Mouse (Mus musculus): ENCODE results near the gene Ulk4. TPM values are rescaled to one million over a fixed set of nuclear protein-coding genes. Genes with fewer than 3 reads are reported as not detected.
"Not testable (repeated sequence)": the region's sequence is repeated elsewhere in the genome, so short reads cannot be mapped to it uniquely, and the experiment has no call there.

Gene Ulk4
- polyA plus RNA-seq, 1 experiment from 2014 or later = 97.4 TPM

DNA sequence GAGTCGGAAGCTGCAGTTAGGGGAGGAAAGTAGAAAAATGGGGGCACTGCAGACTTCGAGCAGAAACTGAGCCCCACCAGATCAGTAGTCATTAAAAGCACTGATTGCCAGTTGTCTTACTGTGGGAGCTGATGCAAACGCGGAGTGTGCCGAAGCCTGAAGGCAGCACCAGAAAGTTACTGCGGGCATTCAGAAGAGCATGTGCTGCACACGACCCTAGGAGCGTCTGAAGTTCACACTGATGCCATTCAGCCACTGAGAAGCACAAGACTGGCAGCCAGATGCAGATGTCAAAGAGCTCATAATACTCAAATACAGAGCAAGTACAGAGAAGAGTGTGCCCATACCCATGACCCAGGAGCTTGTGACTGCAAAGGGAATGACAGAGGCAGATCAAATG, 216.7 kb downstream of the Ulk4 start:
- Histone ChIP-seq H3K4me3 (no peak overlapping the region), H3K9me3 (replicated peaks) (no peaks in the 10 kb centered on the region), H3K4me2 (no peak overlapping the region), H3K27ac (ENCODE audit: poor library complexity, severe bottlenecking) (no peak overlapping the region), H3K36me3 (no peaks in the 10 kb centered on the region), H3K27me3 (replicated peaks) (no peaks in the 10 kb centered on the region), H3K4me1 (replicated peaks) (peaks cover 24% of the 10 kb centered on the region), H3K9ac (no peak overlapping the region)
- ATAC-seq (ENCODE audit: insufficient number of reproducible peaks, low FRiP score) = no peak
- 72% methylated on average over 8 of the region's 8 CpGs for WGBS

DNA sequence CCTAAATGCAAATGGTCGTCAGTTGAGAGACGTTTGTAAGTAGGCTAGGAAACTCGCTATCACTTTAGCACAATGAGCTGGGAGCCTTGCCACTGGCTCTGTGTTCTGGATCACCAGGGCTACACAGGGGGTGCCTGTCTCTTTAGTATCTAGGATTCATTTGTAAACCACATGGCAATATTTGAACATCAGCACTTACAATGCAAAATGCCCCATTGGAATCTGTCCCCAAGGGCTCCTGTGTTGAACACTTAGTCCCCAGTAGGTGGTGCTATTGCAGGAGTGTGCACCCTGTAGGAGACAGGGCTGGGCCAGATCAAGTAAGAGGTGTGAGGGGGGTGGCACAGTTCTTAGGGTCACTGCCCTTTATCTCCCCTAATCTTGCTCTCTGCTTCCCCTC, 217.7 kb downstream of the Ulk4 start:
- Histone ChIP-seq H3K9me3 (replicated peaks) (no peaks in the 10 kb centered on the region), H3K27ac (ENCODE audit: poor library complexity, severe bottlenecking) (no peak overlapping the region), H3K4me3 (no peak overlapping the region), H3K9ac (no peak overlapping the region), H3K4me2 (no peak overlapping the region), H3K36me3 (no peaks in the 10 kb centered on the region), H3K4me1 (replicated peaks) (peaks cover 24% of the 10 kb centered on the region), H3K27me3 (replicated peaks) (no peaks in the 10 kb centered on the region)
- 93% methylated on average over 3 of the region's 3 CpGs for WGBS
- ATAC-seq (ENCODE audit: insufficient number of reproducible peaks, low FRiP score) = no peak

DNA sequence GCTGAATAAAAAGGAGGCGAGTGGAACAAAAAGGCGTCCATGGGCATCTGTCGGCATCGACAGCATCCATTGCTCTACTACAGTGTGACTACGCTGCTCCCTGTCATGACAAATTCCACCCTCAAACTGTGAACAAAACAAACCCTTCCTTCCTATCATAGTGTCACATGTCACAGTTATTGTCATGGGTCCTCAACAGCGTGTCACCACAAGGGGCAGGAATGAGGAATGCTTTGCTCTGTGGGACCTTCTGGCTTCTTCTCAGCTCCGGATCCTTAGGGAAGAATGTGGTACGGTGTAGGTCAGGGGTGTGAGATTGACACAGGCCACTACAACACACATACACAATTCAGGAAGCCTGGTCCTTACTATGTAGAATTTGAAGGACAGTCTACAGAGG, 218.5 kb downstream of the Ulk4 start:
- H3K4me1 ChIP-seq (replicated peaks) = peaks cover 24% of the 10 kb centered on the region
- no peak overlapping the region for H3K4me3 ChIP-seq
- no peak for ATAC-seq (ENCODE audit: insufficient number of reproducible peaks, low FRiP score)
- H3K9ac ChIP-seq = no peak overlapping the region
- H3K27me3 ChIP-seq (replicated peaks) = no peaks in the 10 kb centered on the region
- H3K27ac ChIP-seq (ENCODE audit: poor library complexity, severe bottlenecking) = no peak overlapping the region
- H3K36me3 ChIP-seq = no peaks in the 10 kb centered on the region
- 81% methylated on average over 8 of the region's 8 CpGs for WGBS
- no peak overlapping the region for H3K4me2 ChIP-seq
- H3K9me3 ChIP-seq (replicated peaks) = no peaks in the 10 kb centered on the region

DNA sequence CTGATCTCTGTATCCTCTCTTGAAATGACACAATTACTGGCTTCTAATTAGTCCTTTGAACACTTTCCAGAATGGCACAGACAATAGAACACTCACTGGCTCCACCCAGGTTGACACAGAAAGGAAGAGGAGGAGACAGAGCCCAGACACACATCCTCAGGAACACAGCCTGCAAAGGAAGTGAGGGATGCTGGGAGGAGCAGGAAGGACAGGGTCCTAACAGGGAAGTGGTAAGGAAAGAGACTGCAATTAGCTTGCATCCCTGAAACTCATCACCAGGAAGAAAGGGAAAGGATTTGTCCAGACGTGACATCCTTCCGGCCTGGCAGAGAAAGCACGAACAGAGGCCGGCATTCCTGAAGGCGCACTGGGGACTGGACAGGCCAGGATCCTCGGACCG, 218.9 kb downstream of the Ulk4 start:
- no peak for ATAC-seq (ENCODE audit: insufficient number of reproducible peaks, low FRiP score)
- no peaks in the 10 kb centered on the region for H3K36me3 ChIP-seq
- H3K4me3 ChIP-seq = no peak overlapping the region
- H3K27me3 ChIP-seq (replicated peaks) = no peaks in the 10 kb centered on the region
- no peaks in the 10 kb centered on the region for H3K9me3 ChIP-seq (replicated peaks)
- H3K27ac ChIP-seq (ENCODE audit: poor library complexity, severe bottlenecking) = no peak overlapping the region
- H3K9ac ChIP-seq = no peak overlapping the region
- peaks cover 21% of the 10 kb centered on the region for H3K4me1 ChIP-seq (replicated peaks)
- no peak overlapping the region for H3K4me2 ChIP-seq
- 76% methylated on average over 7 of the region's 7 CpGs for WGBS

DNA sequence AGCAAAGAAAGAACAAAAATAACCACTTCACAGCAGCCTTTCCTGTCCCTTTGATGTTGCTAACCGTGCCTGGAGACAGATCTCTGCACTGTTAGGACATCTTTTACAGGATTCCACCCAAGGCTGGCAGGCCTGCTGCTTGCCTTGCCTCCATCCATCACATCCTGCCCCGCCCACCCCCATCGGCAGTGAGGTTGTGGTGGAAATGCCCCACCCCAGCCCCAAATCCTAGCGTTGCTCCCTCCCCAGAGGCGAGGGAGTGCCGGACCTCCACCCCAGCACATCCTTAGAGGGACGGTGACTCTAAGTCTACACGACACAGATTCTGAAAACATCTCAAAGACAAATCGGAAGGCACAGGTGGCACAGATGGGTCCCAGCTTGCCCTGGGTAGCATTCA, 219.6 kb downstream of the Ulk4 start:
- Histone ChIP-seq H3K4me2 (no peak overlapping the region), H3K9ac (no peak overlapping the region), H3K4me1 (replicated peaks) (peaks cover 14% of the 10 kb centered on the region), H3K27me3 (replicated peaks) (no peaks in the 10 kb centered on the region), H3K36me3 (no peaks in the 10 kb centered on the region), H3K4me3 (no peak overlapping the region), H3K27ac (ENCODE audit: poor library complexity, severe bottlenecking) (no peak overlapping the region), H3K9me3 (replicated peaks) (no peaks in the 10 kb centered on the region)
- no peak for ATAC-seq (ENCODE audit: insufficient number of reproducible peaks, low FRiP score)
- WGBS = 53% methylated on average over 9 of the region's 9 CpGs

DNA sequence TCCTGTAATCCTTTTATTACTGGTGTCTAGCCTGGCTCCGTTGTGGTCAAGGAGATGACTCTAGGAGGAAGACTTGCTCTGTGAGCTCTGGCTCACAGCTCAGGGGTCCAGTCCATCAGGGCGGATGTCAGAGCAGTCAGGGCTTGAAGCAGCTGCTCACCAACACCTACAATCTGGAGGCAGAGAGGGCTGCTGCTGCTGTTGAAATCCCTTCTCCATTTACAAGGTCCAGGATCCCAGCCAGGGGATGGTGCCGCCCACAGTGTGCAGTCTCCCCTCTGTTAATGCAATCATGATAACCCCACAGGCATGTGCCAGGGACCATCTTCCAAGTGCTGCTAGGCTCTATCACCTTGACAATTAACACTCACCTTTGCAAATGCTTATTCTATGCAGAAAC, 220.5 kb downstream of the Ulk4 start:
- Histone ChIP-seq H3K9ac (no peak overlapping the region), H3K4me1 (replicated peaks) (0 out of 2 replicates have a peak, but pooled peaks cover 7% of the 10 kb centered on the region), H3K27me3 (replicated peaks) (no peaks in the 10 kb centered on the region), H3K4me2 (no peak overlapping the region), H3K36me3 (no peaks in the 10 kb centered on the region), H3K4me3 (no peak overlapping the region), H3K27ac (ENCODE audit: poor library complexity, severe bottlenecking) (no peak overlapping the region), H3K9me3 (replicated peaks) (no peaks in the 10 kb centered on the region)
- no peak for ATAC-seq (ENCODE audit: insufficient number of reproducible peaks, low FRiP score)
- WGBS = 82% methylated on average over 3 of the region's 3 CpGs

DNA sequence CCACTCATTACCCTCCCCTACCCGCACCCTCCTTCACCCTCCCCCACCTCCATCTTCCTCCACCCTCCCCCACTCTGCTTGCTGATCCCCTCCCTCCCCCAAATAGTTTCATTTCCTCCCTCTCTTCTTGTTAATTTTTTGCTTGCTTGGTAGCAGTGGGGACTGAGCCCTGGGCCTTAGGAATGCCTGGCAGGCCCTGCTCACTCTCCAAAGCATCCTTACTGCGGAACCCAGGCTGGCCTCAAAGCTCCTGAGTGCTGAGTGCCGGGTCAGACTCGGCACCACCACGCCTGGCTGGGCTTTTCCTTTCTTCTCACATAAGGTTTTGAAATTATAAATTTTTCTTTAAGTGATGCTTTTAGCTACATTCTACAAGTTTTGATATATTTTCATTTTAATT, 221.0 kb downstream of the Ulk4 start:
- H3K36me3 ChIP-seq = no peaks in the 10 kb centered on the region
- H3K4me2 ChIP-seq = no peak overlapping the region
- no peak overlapping the region for H3K27ac ChIP-seq (ENCODE audit: poor library complexity, severe bottlenecking)
- no peaks in the 10 kb centered on the region for H3K9me3 ChIP-seq (replicated peaks)
- no peak overlapping the region for H3K4me3 ChIP-seq
- 78% methylated on average over 5 of the region's 5 CpGs for WGBS
- no peak overlapping the region for H3K9ac ChIP-seq
- no peak for ATAC-seq (ENCODE audit: insufficient number of reproducible peaks, low FRiP score)
- H3K27me3 ChIP-seq (replicated peaks) = no peaks in the 10 kb centered on the region
- H3K4me1 ChIP-seq (replicated peaks) = 0 out of 2 replicates have a peak, but pooled peaks cover 7% of the 10 kb centered on the region

DNA sequence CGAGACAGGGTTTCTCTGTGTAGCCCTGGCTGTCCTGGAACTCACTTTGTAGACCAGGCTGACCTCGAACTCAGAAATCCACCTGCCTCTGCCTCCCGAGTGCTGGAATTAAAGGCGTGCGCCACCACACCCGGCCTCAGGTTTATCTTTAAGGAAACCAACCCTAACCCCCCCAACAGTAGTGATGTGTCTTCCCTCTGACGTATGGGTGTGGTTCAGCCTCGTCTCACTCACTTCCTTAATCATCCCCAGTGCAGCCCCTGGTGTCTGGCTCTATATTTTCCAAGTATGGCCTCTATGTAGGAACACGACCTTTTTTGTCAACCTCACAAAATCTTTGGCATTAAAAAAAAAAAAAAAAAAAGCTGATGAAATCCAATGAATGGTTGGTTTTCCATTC, 231.3 kb downstream of the Ulk4 start:
- not testable (repeated sequence) for H3K4me2 ChIP-seq; H3K4me3 ChIP-seq; ATAC-seq (ENCODE audit: insufficient number of reproducible peaks, low FRiP score); H3K9ac ChIP-seq; H3K27ac ChIP-seq (ENCODE audit: poor library complexity, severe bottlenecking); H3K4me1 ChIP-seq (replicated peaks); H3K9me3 ChIP-seq (replicated peaks); H3K27me3 ChIP-seq (replicated peaks); H3K36me3 ChIP-seq
- 75% methylated on average over 9 of the region's 9 CpGs for WGBS

DNA sequence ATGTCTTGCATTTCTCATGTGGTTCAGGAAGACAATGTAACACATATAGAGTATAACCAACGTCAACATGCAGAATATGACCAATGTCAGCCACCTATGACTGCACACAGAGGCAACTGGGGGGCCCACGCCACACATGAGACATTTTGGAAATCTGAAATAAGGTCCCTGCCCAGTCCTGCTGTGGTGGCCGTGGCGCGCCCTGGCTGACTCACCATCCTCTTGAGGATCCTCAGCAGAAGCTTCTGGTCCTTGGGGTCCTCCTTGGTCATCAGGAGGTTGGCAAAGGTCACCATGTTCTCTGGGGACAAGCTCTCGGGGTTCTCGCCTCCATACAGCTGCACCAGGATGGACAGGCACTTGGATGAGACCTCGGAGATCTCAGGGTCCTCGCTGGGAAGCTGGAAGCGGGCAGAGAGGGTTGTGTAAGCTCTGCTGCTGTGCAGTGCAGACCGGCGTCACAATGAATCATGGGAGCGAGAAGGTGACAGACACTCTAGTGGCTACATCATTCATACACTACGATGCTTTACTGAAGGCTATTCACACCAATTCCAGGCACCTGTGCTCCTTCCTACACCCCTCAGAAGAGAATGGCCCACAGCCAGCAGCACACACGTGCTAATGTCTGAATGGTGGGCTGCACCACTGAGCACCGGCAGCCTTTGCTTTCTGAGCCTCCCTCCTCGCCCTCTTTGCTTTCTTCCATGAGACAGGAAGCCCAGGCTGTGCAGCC, 232.4 kb downstream of the Ulk4 start:
- no peak overlapping the region for H3K4me3 ChIP-seq
- H3K27me3 ChIP-seq (replicated peaks) = no peaks in the 10 kb centered on the region
- H3K9me3 ChIP-seq (replicated peaks) = no peaks in the 10 kb centered on the region
- no peak overlapping the region for H3K27ac ChIP-seq (ENCODE audit: poor library complexity, severe bottlenecking)
- WGBS = 75% methylated on average over 17 of the region's 17 CpGs
- H3K36me3 ChIP-seq = no peaks in the 10 kb centered on the region
- no peak for ATAC-seq (ENCODE audit: insufficient number of reproducible peaks, low FRiP score)
- H3K4me2 ChIP-seq = no peak overlapping the region
- H3K9ac ChIP-seq = no peak overlapping the region
- H3K4me1 ChIP-seq (replicated peaks) = 0 out of 2 replicates have a peak, but pooled peaks cover 3% of the 10 kb centered on the region

DNA sequence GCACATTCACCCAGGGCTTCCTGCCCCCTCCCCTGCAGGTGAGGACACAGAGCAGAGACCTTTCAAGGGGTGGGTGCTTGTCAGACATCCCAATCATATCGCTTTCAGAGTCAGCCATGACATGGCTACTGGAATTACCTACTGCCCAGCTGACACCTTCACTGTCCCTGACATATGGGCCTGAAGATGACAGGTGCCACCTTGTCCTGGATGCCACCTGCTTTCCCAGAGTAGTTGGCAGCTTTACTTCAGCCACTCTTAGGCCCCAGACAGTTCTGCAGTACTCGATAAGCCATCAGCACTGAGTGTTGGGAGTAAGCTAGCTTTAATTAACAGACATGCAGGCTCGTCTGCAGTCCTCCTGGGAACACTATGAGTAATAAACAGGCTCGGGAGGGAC, 234.0 kb downstream of the Ulk4 start:
- Histone ChIP-seq H3K9ac (no peak overlapping the region), H3K27me3 (replicated peaks) (no peaks in the 10 kb centered on the region), H3K9me3 (replicated peaks) (no peaks in the 10 kb centered on the region), H3K27ac (ENCODE audit: poor library complexity, severe bottlenecking) (no peak overlapping the region), H3K4me3 (no peak overlapping the region), H3K4me1 (replicated peaks) (0 out of 2 replicates have a peak, but pooled peaks cover 3% of the 10 kb centered on the region), H3K4me2 (no peak overlapping the region), H3K36me3 (no peaks in the 10 kb centered on the region)
- WGBS = 80% methylated on average over 4 of the region's 4 CpGs
- no peak for ATAC-seq (ENCODE audit: insufficient number of reproducible peaks, low FRiP score)

DNA sequence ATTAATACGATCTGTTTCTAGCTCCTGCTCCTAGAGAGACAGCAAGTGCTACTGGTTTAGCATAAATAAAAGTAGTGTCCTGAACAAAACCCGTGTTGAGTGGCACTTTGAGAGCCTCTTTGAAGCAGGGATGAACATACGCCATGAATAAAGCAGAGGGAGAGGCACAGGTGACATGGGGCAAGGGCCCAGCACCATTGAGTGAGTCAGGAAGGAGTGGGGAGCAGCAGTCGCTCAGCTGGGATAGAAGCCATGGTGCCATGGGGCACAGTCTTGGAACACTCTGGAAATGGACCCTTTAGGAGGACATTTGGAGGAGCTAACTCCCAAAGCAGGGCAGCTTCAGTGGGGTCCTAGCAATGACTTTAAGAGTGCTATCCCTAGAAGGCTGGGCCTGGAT, 238.6 kb downstream of the Ulk4 start:
- H3K4me2 ChIP-seq = no peak overlapping the region
- H3K9me3 ChIP-seq (replicated peaks) = no peaks in the 10 kb centered on the region
- H3K9ac ChIP-seq = no peak overlapping the region
- no peak overlapping the region for H3K27ac ChIP-seq (ENCODE audit: poor library complexity, severe bottlenecking)
- H3K4me3 ChIP-seq = no peak overlapping the region
- no peaks in the 10 kb centered on the region for H3K27me3 ChIP-seq (replicated peaks)
- H3K4me1 ChIP-seq (replicated peaks) = no peaks in the 10 kb centered on the region
- H3K36me3 ChIP-seq = no peaks in the 10 kb centered on the region
- no peak for ATAC-seq (ENCODE audit: insufficient number of reproducible peaks, low FRiP score)
- WGBS = 73% methylated on average over 4 of the region's 4 CpGs

DNA sequence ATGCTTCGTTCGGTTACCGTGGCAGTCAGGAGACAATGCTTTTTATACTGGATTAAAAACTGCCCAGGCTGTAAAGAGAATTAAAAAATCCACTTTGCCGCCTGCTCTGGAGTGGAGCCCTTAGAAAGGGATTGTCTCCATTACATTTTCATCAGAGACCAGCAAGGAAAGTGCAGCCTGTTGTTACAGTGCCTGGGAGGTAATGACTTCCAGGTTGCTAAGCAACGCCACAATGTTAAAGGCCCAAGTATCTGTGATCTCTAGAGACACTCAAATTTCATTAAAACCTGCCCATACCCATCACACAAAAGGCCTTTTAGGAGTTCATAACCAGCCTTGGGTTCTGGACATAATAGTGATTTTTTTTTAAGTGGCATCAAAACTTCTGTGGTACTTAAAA, 239.0 kb downstream of the Ulk4 start:
- 78% methylated on average over 5 of the region's 5 CpGs for WGBS
- Histone ChIP-seq H3K9ac (no peak overlapping the region), H3K9me3 (replicated peaks) (no peaks in the 10 kb centered on the region), H3K36me3 (no peaks in the 10 kb centered on the region), H3K27me3 (replicated peaks) (no peaks in the 10 kb centered on the region), H3K4me2 (no peak overlapping the region), H3K4me1 (replicated peaks) (no peaks in the 10 kb centered on the region), H3K27ac (ENCODE audit: poor library complexity, severe bottlenecking) (no peak overlapping the region), H3K4me3 (no peak overlapping the region)
- ATAC-seq (ENCODE audit: insufficient number of reproducible peaks, low FRiP score) = no peak
